Mouse (Mus musculus): ENCODE results near the gene Spns2. TPM values are rescaled to one million over a fixed set of nuclear protein-coding genes. Genes with fewer than 3 reads are reported as not detected.

The Spns2 gene
- total RNA-seq, 2 experiments from 2014 or later, result 58.0 to 58.3 TPM

DNA sequence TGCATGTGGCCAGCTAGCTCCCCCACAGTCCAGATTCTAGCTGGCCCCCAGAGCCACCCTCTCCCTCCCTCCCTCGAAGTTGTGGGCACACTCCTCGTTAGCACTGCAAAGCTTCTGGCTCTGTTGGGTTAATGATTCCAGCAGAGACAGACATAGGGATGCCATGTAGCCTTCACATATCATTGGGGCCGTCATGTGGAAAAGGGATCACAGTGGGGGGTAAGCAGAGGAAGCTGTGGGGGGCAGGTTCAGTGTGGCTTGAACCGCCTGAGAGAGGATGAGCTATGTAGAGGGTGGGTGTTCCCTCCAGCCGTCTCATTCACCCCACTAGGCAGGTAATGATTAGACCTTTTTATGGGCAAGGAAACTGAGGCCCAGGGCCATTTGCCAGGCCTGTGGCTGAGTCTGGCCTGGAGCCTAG is 13.8 kb upstream of the Spns2 start:
- no peak for DNase-seq (ENCODE audit: low spot score in 2 of 2)
- intact Hi-C loops (cut with DNase I), result no loop called here

DNA sequence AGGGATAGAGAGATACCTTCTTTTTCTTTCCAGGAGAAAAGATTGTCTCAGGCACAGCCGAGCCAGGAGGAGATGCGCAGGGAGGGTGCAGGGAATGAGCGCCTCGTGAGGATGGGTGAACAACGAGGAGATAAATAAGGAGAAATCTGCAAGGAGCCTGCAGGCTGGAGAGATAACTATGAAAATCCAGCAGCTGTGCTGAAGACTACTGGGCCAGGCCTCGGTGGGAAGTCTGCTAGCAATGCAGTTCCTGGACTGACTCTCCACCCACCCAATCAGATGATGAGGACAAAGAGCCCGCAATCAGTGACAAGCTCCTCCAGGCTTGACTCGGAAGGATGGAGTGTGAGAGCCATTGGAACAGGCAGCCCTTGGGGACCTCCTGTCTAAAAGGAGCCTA is 12.5 kb upstream of the Spns2 start:
- intact Hi-C loops (cut with DNase I), result no loop called here

DNA sequence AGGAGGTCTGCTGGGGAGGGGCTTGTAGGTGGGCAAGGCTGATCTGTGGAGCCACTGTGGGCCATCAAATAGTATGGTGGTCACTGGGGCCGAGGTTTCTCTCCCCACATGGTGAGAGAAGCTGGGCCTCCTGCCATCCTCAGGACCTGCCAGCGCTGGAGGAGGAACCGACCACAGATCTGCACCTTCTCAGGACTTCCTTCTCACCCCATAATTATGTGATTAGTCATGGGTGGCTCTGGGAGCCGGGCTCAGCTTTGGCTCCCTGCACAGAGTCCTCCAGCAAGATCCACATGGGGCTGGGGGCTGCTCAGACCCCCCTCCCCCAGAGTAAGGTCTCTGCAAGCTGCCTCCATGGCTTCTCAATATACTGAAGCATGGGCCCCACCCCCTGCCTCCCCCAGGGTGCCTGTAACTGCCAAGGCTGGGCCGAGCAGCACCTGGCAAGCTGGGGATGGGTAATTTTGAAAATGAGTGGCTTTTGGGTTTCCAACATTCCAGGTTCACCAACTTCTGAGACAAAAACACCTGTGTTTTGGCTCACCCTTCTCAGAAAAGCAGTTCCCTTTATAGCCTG is 11.8 kb upstream of the Spns2 start:
- DNase-seq (ENCODE audit: low spot score in 2 of 2), result no peak
- intact Hi-C loops (cut with DNase I), result no loop called here

More for the DNA sequence above, 12.5 kb upstream of the Spns2 start:
- DNase-seq (ENCODE audit: low spot score in 2 of 2), result peak; percentile 43 to 73

DNA sequence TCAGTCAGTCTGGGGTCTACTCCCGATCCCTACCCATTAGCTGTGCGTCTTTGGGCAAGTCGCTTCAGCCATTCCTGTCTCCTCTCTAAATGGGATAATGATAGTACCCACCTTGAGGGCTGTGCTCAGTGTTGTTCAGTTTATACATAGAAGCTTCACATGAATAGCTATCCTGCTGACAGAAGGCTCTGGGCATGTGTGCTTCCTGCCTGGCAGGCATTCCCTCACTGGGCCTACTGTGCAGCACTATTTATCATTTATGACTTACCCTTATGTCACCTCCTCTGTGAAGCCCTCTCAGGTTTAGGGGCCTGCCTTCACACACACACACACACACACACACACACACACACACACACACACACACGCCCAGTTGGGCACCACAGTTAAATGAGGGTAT is 10.4 kb upstream of the Spns2 start:
- DNase-seq (ENCODE audit: low spot score in 2 of 2), result no peak
- intact Hi-C loops (cut with DNase I), result no loop called here

DNA sequence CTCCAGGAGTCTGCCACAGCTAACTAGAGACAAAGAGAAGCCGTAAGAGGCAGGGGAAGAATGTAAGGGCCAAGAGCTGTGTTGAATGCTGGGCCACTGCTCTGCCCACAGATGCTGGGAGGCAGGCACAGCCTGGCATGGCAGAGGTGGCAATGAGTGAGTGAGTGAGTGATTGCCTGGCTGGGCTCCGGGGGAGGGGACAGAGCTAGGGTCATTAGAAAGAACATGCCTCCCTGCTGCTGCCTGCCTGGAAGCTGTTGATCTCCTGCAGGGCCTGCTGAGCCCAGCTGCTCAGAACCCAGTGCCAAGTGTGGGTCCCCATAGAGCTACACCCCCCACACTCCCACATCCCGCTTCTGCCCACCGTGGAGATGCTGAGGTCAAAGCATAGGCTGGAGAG is 7.7 kb upstream of the Spns2 start:
- DNase-seq (ENCODE audit: low spot score in 2 of 2), result no peak
- intact Hi-C loops (cut with DNase I), result no loop called here

DNA sequence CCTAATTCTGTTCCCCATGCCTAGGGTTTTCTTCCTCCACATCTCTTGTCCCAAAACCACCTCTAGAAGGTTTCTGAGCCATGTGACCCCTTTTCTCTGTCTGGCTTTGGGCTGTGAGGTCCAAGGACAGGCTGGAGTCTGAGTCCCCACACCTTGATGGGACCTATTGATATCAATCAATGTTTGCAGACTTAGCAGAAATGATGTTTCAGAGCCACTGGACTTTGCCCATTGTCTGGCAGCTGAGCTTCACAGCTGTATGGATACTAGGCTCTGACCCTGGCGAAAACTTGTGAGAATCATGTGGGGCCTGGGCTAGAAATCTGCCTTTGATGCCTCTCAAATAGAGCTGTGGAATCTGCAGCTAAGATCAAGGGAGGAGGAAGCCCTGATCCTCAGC is 7.1 kb upstream of the Spns2 start:
- no peak for DNase-seq (ENCODE audit: low spot score in 2 of 2)
- intact Hi-C loops (cut with DNase I), result no loop called here

DNA sequence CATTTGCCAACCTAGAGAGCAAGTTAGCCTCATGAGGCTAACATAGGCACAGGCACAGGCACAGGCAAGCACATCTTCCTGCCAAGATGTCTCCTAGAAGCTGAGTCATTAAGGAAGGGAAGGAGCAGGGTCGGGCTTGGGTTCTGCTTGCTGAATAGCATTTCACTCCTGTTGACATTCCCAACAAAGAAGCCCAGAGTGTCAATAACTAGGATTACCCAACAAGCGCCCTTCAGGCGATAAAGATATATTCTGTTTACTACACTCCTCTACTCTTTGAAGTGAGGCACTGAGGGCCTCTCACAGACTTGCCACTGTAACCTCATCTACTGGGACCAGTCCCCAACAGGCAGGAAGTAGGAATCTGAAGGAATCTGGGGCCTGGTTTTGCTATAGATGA is 6.4 kb upstream of the Spns2 start:
- intact Hi-C loops (cut with DNase I), result no loop called here
- no peak for DNase-seq (ENCODE audit: low spot score in 2 of 2)

GRCm38 (mm10) chr11:72494046-72494988 is 4.6 kb upstream of the Spns2 start:
- DNase-seq (ENCODE audit: low spot score in 2 of 2), result peak in 1 of 2 experiments; percentile 32

DNA sequence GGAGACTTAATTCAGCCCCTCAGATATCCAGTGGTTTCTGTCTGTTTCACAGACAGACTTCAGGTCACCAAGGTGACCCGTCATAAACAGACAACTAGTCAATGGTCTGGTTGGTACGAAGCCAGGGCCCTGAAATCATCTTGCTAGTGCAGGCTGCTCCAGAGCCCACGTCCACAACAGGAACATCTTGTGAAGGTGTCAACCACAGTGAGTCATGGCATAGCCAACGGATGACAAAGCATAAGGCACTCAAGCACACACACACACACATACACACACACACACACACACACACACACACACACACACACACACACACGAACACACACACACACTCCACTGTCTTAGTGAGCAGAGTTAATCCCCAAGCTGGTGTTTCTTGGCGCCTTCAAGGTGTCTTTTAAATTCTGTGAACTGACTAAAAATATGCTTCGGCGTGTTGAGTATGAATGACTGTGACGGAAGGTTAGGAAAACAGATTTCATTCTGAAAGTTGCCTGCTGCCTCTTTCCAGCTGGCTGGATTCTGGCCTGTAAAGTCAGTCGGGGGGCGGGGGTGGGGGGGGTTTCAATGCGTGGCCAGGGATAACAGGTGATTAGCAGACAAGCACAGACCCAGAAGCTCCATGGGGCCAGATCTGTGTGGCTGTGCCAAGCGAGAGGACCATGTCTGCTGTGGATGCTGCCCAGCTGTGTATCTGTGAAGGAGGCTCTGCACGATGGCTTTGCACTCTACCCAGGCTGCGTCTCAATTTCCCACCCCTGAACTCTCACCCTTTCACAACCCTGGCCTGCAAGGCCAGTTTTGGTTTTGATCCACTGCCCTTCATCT is 1.6 kb upstream of the Spns2 start:
- intact Hi-C loops (cut with DNase I), result loop anchor here (1.0 to 2.0 kb wide), 2 partner anchors 31 to 75 kb away; no protein-coding TSS in a partner anchor
- peak; percentile 66 to 92 for DNase-seq (ENCODE audit: low spot score in 2 of 2)

More at GRCm38 (mm10) chr11:72494046-72494988, 4.6 kb upstream of the Spns2 start:
- intact Hi-C loops (cut with DNase I), result no loop called here

GRCm38 (mm10) chr11:72489397-72489796 is 307 bp downstream of the Spns2 start:
- intact Hi-C loops (cut with DNase I), result loop anchor here (5.0 kb wide), 1 partner anchor 47 kb away; the partner anchor contains the start of gene Mybbp1a
- DNase-seq (ENCODE audit: low spot score in 2 of 2), result no peak

- intact Hi-C loops (cut with DNase I), result loop anchor here (5.0 kb wide), 1 partner anchor 47 kb away; the partner anchor contains the start of gene Mybbp1a
Measured at GRCm38 (mm10) chr11:72488753-72489271, 892 bp downstream of the Spns2 start.

GRCm38 (mm10) chr11:72487739-72488138 is 2.0 kb downstream of the Spns2 start:
- intact Hi-C loops (cut with DNase I), result loop anchor here (5.0 kb wide), 1 partner anchor 45 kb away; the partner anchor contains the start of gene Mybbp1a
- no peak for DNase-seq (ENCODE audit: low spot score in 2 of 2)

More at GRCm38 (mm10) chr11:72488753-72489271, 892 bp downstream of the Spns2 start:
- DNase-seq (ENCODE audit: low spot score in 2 of 2), result peak; percentile 75 to 88

- DNase-seq (ENCODE audit: low spot score in 2 of 2), result no peak
- intact Hi-C loops (cut with DNase I), result loop anchor here (5.0 kb wide), 1 partner anchor 45 kb away; the partner anchor contains the start of gene Mybbp1a
Measured at GRCm38 (mm10) chr11:72487171-72487570, 2.5 kb downstream of the Spns2 start.

GRCm38 (mm10) chr11:72485960-72486359 is 3.7 kb downstream of the Spns2 start:
- no peak for DNase-seq (ENCODE audit: low spot score in 2 of 2)
- intact Hi-C loops (cut with DNase I), result loop anchor here (5.0 kb wide), 1 partner anchor 44 kb away; the partner anchor contains the start of gene Mybbp1a

DNA sequence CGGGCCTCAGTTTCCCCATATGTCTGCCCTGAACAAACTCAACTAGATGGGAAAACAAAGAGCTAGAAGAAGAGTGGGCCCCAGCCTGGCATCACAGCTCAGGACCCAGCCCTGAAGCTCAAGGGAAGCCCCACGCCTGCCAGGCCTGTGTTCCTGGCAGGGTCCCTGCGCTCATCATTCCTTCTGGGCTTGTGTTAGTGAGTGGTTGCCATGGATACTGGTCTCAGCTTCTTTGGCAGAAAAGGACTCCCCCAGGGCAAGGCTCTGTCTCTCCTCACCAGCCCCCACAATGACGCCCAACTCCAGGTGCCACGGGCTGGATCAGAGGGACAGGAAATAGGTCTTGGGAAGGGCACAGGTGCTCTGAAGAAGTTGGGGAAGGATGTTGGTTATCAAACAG is 4.5 kb downstream of the Spns2 start:
- peak; percentile 45 to 75 for DNase-seq (ENCODE audit: low spot score in 2 of 2)
- intact Hi-C loops (cut with DNase I), result loop anchor here (5.0 kb wide), 1 partner anchor 43 kb away; the partner anchor contains the start of gene Mybbp1a

DNA sequence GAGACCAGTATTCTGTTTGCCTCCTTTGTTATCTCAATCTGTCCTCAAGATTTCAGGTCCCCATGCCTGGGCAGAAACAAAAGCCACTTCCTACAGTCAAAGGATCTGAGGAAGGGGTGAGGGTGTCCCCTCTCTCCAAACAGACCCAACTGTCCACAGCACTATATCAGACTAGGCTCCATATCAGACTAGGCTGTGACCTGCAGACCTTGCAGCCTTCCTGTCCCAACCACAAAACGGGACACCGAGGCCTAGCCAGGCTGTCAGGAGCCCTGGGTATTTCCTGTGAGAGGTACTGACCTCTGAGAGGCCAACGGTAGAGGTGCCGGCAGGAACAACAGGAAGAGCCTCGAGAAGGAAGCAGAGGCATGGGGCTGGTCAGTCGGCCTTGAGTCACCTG is 5.2 kb downstream of the Spns2 start:
- no peak for DNase-seq (ENCODE audit: low spot score in 2 of 2)
- intact Hi-C loops (cut with DNase I), result no loop called here

- intact Hi-C loops (cut with DNase I), result no loop called here
- DNase-seq (ENCODE audit: low spot score in 2 of 2), result no peak
Measured at GRCm38 (mm10) chr11:72481952-72482351, 7.8 kb downstream of the Spns2 start.

GRCm38 (mm10) chr11:72481313-72481712 is 8.4 kb downstream of the Spns2 start:
- DNase-seq (ENCODE audit: low spot score in 2 of 2), result no peak
- intact Hi-C loops (cut with DNase I), result no loop called here

DNA sequence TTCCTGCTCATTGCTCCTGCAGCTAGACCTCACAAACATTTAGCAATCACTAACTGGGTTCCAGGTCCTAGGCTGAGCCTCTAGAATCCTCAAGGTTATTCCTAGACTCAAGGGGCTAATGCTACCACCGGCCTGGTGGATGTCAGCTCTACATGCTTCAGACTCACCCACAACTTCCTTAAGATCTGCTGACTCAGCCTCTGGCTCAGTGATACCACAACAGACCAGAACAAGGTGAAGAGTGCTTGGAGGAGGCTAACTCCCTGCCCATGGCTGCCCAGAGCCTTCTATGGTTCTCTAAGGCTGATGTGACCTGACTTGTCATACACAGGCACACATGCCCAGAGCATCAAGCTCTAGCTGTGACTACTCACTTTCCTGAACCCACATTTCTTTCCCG is 10.2 kb downstream of the Spns2 start:
- intact Hi-C loops (cut with DNase I), result no loop called here
- no peak for DNase-seq (ENCODE audit: low spot score in 2 of 2)
